Mouse (Mus musculus) lung, adult 18-20 months (tissue): Measurements from ENCODE around the gene A4galt.
A peak's percentile ranks its signal among the peaks of the same experiment; 100 is the strongest.

ENCODE experiments used
- DNase-seq, 2 experiments: peaks; one replicate each; pipeline ENCODE4 v3.0.0; 2022; ENCODE audit warnings: mixed read lengths in 2 of 2

Gene A4galt

DNA sequence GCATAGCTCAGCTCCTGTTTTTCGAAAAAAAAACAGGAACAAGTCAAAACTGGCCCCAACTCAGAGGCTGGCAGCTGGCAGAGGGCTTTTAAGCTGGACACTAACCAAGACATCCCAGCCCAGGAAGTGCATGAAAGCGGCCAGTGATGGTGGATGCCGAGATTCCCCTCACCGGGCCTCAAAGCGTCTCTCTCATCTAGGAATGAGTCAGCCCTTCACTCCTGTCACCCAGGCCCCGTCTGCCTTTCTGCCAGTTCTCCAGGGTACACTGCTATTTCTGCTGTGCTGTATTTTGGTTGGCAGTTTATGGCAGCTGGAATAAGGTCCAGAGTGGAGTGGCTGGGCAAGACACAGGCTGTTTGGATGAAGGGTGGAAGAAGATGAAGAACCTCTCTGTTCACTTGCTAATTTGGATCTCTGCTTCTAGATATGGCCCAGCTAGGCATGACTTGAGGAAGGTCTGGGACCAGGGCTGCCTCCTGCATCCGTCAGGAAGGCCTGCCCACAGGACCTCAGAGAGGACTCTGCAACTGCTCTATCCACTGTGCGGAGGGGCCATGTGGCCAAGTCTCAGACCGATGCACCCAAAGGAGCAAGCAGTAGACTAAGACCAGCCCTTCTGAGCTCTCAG is 27.3 kb downstream of the A4galt start:
- peak; percentile 40 to 54 for DNase-seq

DNA sequence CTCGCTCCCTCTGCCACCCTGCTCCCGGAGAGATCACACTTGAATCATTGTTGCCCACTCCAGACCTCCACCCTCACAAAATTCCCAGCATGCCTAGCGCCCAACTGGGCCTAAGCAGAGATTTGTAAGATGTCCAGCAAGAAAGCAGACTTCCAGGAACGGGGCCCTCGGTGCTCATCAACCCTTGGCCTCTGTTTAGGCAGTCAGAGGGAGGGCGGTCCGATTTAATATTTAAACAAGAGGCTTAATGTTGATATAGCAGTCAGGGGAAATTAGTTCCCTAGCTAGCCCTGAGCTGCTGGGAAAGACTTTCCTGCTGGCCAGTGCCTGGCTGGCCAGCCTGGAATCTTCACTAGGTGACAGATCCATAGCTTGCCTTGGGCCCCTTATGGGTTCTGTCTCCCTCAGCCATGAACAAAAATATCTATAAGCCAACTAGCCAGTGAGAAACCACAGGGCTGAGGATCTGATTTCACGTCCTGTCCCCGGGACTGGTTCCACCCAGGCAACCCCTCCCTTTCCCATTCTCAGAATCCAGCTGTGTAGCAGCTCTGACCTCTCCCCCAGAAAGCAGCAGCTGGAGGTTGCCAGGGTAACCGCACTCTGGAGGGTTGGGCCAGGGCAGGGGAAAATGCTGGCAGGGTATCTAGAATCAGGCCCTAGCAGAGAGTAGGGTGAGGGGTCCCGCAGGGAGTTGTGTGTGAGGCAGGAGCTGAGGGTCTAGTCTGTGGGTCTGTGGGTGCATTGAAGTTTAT is 28.2 kb downstream of the A4galt start:
- peak; percentile 71 to 82 for DNase-seq

DNA sequence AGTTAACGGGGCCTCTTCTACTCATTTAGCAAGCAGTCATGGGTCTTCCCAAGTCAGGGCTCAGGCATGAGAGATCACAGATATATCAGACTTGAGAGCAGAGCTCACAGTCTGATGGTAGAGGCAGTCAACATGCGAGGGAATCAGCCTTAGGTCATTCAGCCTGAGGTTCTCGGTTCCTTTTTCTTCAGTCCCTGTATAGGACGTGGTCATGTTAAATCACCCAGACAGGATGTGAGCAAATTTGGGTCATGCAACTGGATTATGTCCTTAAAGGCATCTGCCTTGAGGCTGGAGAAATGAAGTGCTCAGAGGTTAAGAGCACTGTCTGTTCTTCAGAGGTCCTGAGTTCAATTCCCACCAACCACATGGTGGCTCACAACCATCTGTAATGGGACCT is 29.9 kb downstream of the A4galt start:
- no peak for DNase-seq

GRCm38 (mm10) chr15:83220368-83221013 is 31.1 kb downstream of the A4galt start:
- no peak for DNase-seq

- DNase-seq, result no peak
These were observed 36.0 kb downstream of the A4galt start for GRCm38 (mm10) chr15:83215322-83216216.

GRCm38 (mm10) chr15:83210229-83210628 is 41.3 kb downstream of the A4galt start:
- peak; percentile 64 to 73 for DNase-seq

GRCm38 (mm10) chr15:83209719-83210118 is 41.9 kb downstream of the A4galt start:
- no peak for DNase-seq

DNA sequence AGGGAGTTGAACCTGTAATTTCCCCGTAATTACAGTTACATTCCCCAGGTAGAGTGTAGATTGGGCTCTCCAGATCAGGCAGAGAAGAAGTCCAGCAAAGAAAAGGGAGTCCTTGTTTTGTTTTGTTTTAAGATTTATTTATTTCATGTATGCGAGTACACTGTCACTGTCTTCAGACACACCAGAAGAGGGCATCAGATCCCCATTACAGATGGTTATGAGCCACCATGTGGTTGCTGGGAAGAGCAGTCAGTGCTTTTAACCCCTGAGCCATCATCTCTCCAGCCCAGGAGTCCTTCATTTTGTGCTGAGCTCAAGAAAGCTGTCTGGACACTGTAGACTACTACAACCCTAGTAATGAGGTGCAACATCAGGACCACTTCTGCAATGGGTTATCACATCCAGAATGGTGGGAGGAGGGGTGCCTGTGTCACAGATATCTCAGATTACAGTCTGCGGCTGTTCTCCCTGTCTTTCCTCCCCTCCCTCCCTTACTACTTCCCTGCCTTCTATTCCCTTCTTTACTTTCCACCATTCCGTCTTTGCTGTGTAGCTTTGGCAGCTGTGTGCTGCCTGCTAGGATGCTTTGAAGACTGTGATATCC is 42.4 kb downstream of the A4galt start:
- no peak for DNase-seq

- peak in 1 of 2 experiments; percentile 71 for DNase-seq
These were observed 46.7 kb downstream of the A4galt start for GRCm38 (mm10) chr15:83204731-83205451.

DNA sequence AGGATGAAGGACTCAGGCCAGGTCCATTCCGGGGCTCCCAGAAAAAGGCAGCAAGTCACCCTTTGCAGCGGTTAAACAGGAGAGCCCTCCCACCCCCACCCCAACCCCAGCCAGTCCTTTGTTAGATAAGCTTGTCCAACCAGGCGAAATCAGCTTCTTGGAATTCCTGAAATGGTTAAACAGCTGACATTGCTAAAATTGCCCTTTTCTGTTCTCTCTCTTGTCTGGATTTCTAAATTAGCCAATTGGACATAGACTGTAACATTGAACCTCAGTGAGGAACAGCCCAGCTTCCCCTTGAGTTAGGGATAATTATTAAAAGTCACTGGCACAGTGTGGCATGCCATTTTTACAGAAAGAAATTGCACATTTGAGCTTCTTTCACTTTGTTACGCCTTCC is 49.2 kb downstream of the A4galt start:
- DNase-seq, result no peak

GRCm38 (mm10) chr15:83193413-83193812 is 58.2 kb downstream of the A4galt start:
- DNase-seq, result no peak

GRCm38 (mm10) chr15:83182351-83182750 is 69.2 kb downstream of the A4galt start:
- peak; percentile 32 to 35 for DNase-seq

GRCm38 (mm10) chr15:83181800-83182330 is 69.7 kb downstream of the A4galt start:
- peak; percentile 41 to 52 for DNase-seq

- no peak for DNase-seq
These were observed 71.6 kb downstream of the A4galt start for GRCm38 (mm10) chr15:83180004-83180403.
